Mouse (Mus musculus) heart, embryonic 13.5 days (tissue): ENCODE measurements at regions not wholly inside any gene's neighbourhood (a gene's known extent, or its start where the extent isn't known, plus 50 kb on each side); places are given as distances from the start of the nearest gene placed in this dataset.
A peak's percentile ranks its signal among the peaks of the same experiment; 100 is the strongest.

ENCODE experiments used
- ATAC-seq: fragments of 200-750 bp; cut with Nextera tagmentation; 2 replicates; pipeline ENCODE4 v1.8.0; 2017; ENCODE audit warnings: moderate TSS enrichment; ENCODE audit not compliant: insufficient number of reproducible peaks, low FRiP score, low TSS enrichment; ENCODE audit errors: extremely low read depth
- H3K27ac ChIP-seq: fragments of 300-500 bp; sonication (generic); replicated peaks from 2 replicates; pipeline ENCODE4 v1.5.1; 2015; ENCODE audit warnings: moderate library complexity, mild to moderate bottlenecking, inconsistent platforms
- H3K27me3 ChIP-seq: fragments of 300-500 bp; sonication (generic); replicated peaks from 2 replicates; pipeline ENCODE4 v1.6.1; 2015; ENCODE audit warnings: mild to moderate bottlenecking, inconsistent platforms
- H3K36me3 ChIP-seq: fragments of 300-500 bp; sonication (generic); 2 replicates; pipeline ENCODE4 v1.6.1; 2015; ENCODE audit warnings: mild to moderate bottlenecking, inconsistent platforms
- H3K4me1 ChIP-seq: fragments of 300-500 bp; sonication (generic); 2 replicates; pipeline ENCODE4 v1.6.1; 2015; ENCODE audit warnings: inconsistent platforms
- H3K4me2 ChIP-seq: fragments of 300-500 bp; sonication (generic); 2 replicates; pipeline ENCODE4 v1.6.1; 2015; ENCODE audit warnings: inconsistent platforms, mild to moderate bottlenecking, moderate library complexity
- H3K4me3 ChIP-seq: fragments of 300-500 bp; sonication (generic); 2 replicates; pipeline ENCODE4 v1.5.1; 2015; ENCODE audit warnings: moderate library complexity, mild to moderate bottlenecking, inconsistent platforms
- H3K9ac ChIP-seq: fragments of 300-500 bp; sonication (generic); 2 replicates; pipeline ENCODE4 v1.6.1; 2015; ENCODE audit warnings: inconsistent platforms, mild to moderate bottlenecking, moderate library complexity
- H3K9me3 ChIP-seq: fragments of 300-500 bp; sonication (generic); 2 replicates; pipeline ENCODE4 v1.6.1; 2016; ENCODE audit warnings: inconsistent platforms
- WGBS: fragments of 180-500 bp; shearing (Covaris S2); methylation state at CpG from one replicate; pipeline ENCODE4 v1.1.7; 2015; ENCODE audit warnings: mixed read lengths; 5-methylcytosine and 5-hydroxymethylcytosine counted together

GRCm38 (mm10) chr7:65244936-65245335 is 88.6 kb upstream of the Fam189a1 start:
- ATAC-seq, result no peak
- no peak overlapping the region for H3K27ac ChIP-seq
- no peak overlapping the region for H3K4me2 ChIP-seq
- H3K4me1 ChIP-seq, result no peaks in the 10 kb centered on the region
- no peaks in the 10 kb centered on the region for H3K9me3 ChIP-seq
- H3K27me3 ChIP-seq, result no peaks in the 10 kb centered on the region
- 67% methylated on average over 4 of the region's 4 CpGs for WGBS
- no peak overlapping the region for H3K9ac ChIP-seq
- no peak overlapping the region for H3K4me3 ChIP-seq
- no peaks in the 10 kb centered on the region for H3K36me3 ChIP-seq

- WGBS, result 61% methylated on average over 8 of the region's 8 CpGs
- no peaks in the 10 kb centered on the region for H3K27me3 ChIP-seq
- H3K4me1 ChIP-seq, result no peaks in the 10 kb centered on the region
- H3K9ac ChIP-seq, result no peak overlapping the region
- H3K9me3 ChIP-seq, result no peaks in the 10 kb centered on the region
- H3K27ac ChIP-seq, result no peak overlapping the region
- no peak for ATAC-seq
- no peak overlapping the region for H3K4me3 ChIP-seq
- no peaks in the 10 kb centered on the region for H3K36me3 ChIP-seq
- no peak overlapping the region for H3K4me2 ChIP-seq
These were observed 84.8 kb upstream of the Fam189a1 start for GRCm38 (mm10) chr7:65241208-65241607.

- H3K27me3 ChIP-seq, result no peaks in the 10 kb centered on the region
- 69% methylated on average over 3 of the region's 3 CpGs for WGBS
- no peak overlapping the region for H3K4me3 ChIP-seq
- H3K4me1 ChIP-seq, result no peaks in the 10 kb centered on the region
- ATAC-seq, result no peak
- H3K36me3 ChIP-seq, result no peaks in the 10 kb centered on the region
- H3K9me3 ChIP-seq, result no peaks in the 10 kb centered on the region
- H3K4me2 ChIP-seq, result no peak overlapping the region
- no peak overlapping the region for H3K9ac ChIP-seq
- H3K27ac ChIP-seq, result no peak overlapping the region
These were observed 79.3 kb upstream of the Fam189a1 start for GRCm38 (mm10) chr7:65235701-65236100.

GRCm38 (mm10) chr7:65233681-65234080 is 77.3 kb upstream of the Fam189a1 start:
- Histone ChIP-seq H3K4me1 (no peaks in the 10 kb centered on the region), H3K9me3 (no peaks in the 10 kb centered on the region), H3K27me3 (0 out of 2 replicates have a peak, but pooled peaks cover 5% of the 10 kb centered on the region), H3K9ac (no peak overlapping the region), H3K36me3 (no peaks in the 10 kb centered on the region), H3K4me2 (no peak overlapping the region), H3K27ac (no peak overlapping the region), H3K4me3 (no peak overlapping the region)
- 65% methylated on average over 4 of the region's 4 CpGs for WGBS
- ATAC-seq, result no peak

GRCm38 (mm10) chr7:65229306-65229705 is 72.9 kb upstream of the Fam189a1 start:
- 53% methylated on average over 5 of the region's 5 CpGs for WGBS
- no peak for ATAC-seq
- no peak overlapping the region for H3K9ac ChIP-seq
- H3K9me3 ChIP-seq, result no peaks in the 10 kb centered on the region
- no peaks in the 10 kb centered on the region for H3K36me3 ChIP-seq
- 0 out of 2 replicates have a peak, but pooled peaks cover 9% of the 10 kb centered on the region for H3K27me3 ChIP-seq
- no peak overlapping the region for H3K27ac ChIP-seq
- no peak overlapping the region for H3K4me3 ChIP-seq
- no peak overlapping the region for H3K4me2 ChIP-seq
- no peaks in the 10 kb centered on the region for H3K4me1 ChIP-seq

- no peak overlapping the region for H3K4me2 ChIP-seq
- H3K27ac ChIP-seq, result no peak overlapping the region
- 0 out of 2 replicates have a peak, but pooled peaks cover 9% of the 10 kb centered on the region for H3K27me3 ChIP-seq
- H3K4me3 ChIP-seq, result no peak overlapping the region
- no peak overlapping the region for H3K9ac ChIP-seq
- no peaks in the 10 kb centered on the region for H3K4me1 ChIP-seq
- no peak for ATAC-seq
- no peaks in the 10 kb centered on the region for H3K36me3 ChIP-seq
- H3K9me3 ChIP-seq, result no peaks in the 10 kb centered on the region
- WGBS, result 70% methylated on average over 4 of the region's 4 CpGs
These were observed 69.8 kb upstream of the Fam189a1 start for GRCm38 (mm10) chr7:65226218-65226617.

GRCm38 (mm10) chr7:65213216-65213925 is 57.0 kb upstream of the Fam189a1 start:
- H3K36me3 ChIP-seq, result no peaks in the 10 kb centered on the region
- ATAC-seq, result peak; percentile 37; the same call in 1 of the 2 replicates
- no peak overlapping the region for H3K9ac ChIP-seq
- H3K4me3 ChIP-seq, result no peak overlapping the region
- H3K4me1 ChIP-seq, result no peaks in the 10 kb centered on the region
- no peak overlapping the region for H3K4me2 ChIP-seq
- no peak overlapping the region for H3K27ac ChIP-seq
- 61% methylated on average over 14 of the region's 14 CpGs for WGBS
- no peaks in the 10 kb centered on the region for H3K27me3 ChIP-seq
- no peaks in the 10 kb centered on the region for H3K9me3 ChIP-seq

- H3K9me3 ChIP-seq, result peaks cover 14% of the 10 kb centered on the region
- 53% methylated on average over 10 of the region's 10 CpGs for WGBS
- ATAC-seq, result no peak; the same call in 1 of the 2 replicates
- no peaks in the 10 kb centered on the region for H3K4me1 ChIP-seq
- peak overlapping the region; percentile 42 for H3K4me2 ChIP-seq
- H3K36me3 ChIP-seq, result no peaks in the 10 kb centered on the region
- no peaks in the 10 kb centered on the region for H3K27me3 ChIP-seq
- H3K4me3 ChIP-seq, result no peak overlapping the region
- 0 out of 2 replicates have a peak overlapping the region, but pooled peaks have one; percentile 28 for H3K9ac ChIP-seq
- no peak overlapping the region; the same call in 1 of the 2 replicates for H3K27ac ChIP-seq
These were observed 50.9 kb upstream of the Fam189a1 start for GRCm38 (mm10) chr7:65207240-65207639.
